In the genomic region with DNA sequence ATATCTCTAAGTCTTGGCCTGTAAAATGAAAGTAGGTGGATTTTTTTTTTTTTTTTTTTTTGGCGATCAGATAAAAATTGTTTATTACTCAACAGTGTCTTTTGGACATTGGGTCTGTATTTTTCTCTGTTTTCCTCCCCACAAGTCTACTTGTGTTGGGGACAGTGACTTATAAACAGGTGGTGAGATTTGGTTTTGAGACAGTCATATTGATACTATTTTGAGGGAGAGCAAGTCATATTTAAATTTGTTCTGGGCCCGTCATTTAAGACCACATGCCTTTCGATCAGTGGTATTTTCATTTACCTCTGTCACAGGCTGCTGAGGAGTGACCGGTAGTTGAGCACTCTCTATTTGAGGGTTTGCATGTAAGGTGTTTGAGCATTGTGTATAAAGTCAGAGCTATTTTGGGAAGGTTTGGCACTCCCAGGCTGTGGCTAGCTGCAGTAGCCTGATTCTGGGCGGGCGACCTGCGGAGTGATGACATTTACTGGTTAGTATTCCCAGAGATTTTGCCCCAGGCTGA, we compare ENCODE assay signal across 7 mouse cellular contexts. TPM values are rescaled to one million over a fixed set of nuclear protein-coding genes. Genes with fewer than 3 reads are reported as not detected.
DNase-seq lines count a peak whose midpoint lies in the region; ATAC-seq and TF ChIP-seq lines count a peak whose summit lies in the region.

No protein-coding gene starts in this region.

- TF ChIP-seq RAD21 in CH12.LX (IDR thresholded peaks at IDR 0.05; ENCODE audit: low read depth, low read length), result no peak

- no peak overlapping the region for H3K9ac ChIP-seq in CH12.LX (ENCODE audit: insufficient read depth, low read depth)
- H3K9ac ChIP-seq in forebrain, embryonic 14.5 days (ENCODE audit: low read length), result peak overlapping the region; percentile 30
- H3K9ac ChIP-seq in hindbrain, embryonic 12.5 days, result peak overlapping the region; percentile 24; the same call in 1 of the 2 replicates

- TF ChIP-seq EP300 in CH12.LX (IDR thresholded peaks at IDR 0.05; ENCODE audit: low read length), result peak; percentile 95

- TF ChIP-seq CTCF in CH12.LX (conservative IDR thresholded peaks at IDR 0.05 in 1 of 2, IDR thresholded peaks at IDR 0.05 in 1 of 2; ENCODE audit: low read depth in 2 of 2, low read length in 2 of 2), result no peak

- H3K36me3 ChIP-seq in CH12.LX (replicated peaks in 1 of 2; ENCODE audit: control insufficient read depth in 1 of 2, insufficient read depth in 1 of 2, low read length in 1 of 2), result peaks cover 0 to 13% of the 10 kb centered on the region in 2 experiments
- no peaks in the 10 kb centered on the region for H3K36me3 ChIP-seq in forebrain, embryonic 14.5 days (ENCODE audit: control insufficient read depth, insufficient read depth, low read length)
- H3K36me3 ChIP-seq in hindbrain, embryonic 12.5 days, result no peaks in the 10 kb centered on the region
- H3K36me3 ChIP-seq in myocyte (ENCODE audit: control insufficient read depth, insufficient read depth), result no peaks in the 10 kb centered on the region

- H3K27ac ChIP-seq in CH12.LX (ENCODE audit: insufficient read depth, low read depth), result no peak overlapping the region
- no peak overlapping the region for H3K27ac ChIP-seq in forebrain, embryonic 14.5 days (ENCODE audit: low read depth, low read length)
- H3K27ac ChIP-seq in hindbrain, embryonic 12.5 days, result no peak overlapping the region

- peak overlapping the region in 1 of 3 experiments; percentile 17 for H3K4me3 ChIP-seq in CH12.LX (replicated peaks in 1 of 3; ENCODE audit: low read depth in 2 of 3, low read length in 2 of 3, poor library complexity in 1 of 3)
- H3K4me3 ChIP-seq in forebrain, embryonic 14.5 days (ENCODE audit: low read depth, low read length), result peak overlapping the region; percentile 79
- peak overlapping the region; percentile 14; the same call in 1 of the 2 replicates for H3K4me3 ChIP-seq in hindbrain, embryonic 12.5 days
- H3K4me3 ChIP-seq in myocyte, result peak overlapping the region; percentile 70

- TF ChIP-seq POLR2A in CH12.LX (IDR thresholded peaks at IDR 0.05; ENCODE audit: low read depth, low read length) (no peak), myocyte (IDR thresholded peaks at IDR 0.05; ENCODE audit: insufficient read length, low read depth) (no peak)

- WGBS in forebrain, embryonic 14.5 days, result 25% methylated on average over 7 of the region's 7 CpGs
- WGBS in hindbrain, embryonic 12.5 days, result 14% methylated on average over 7 of the region's 7 CpGs

- ATAC-seq in forebrain, embryonic 14.5 days, result no peak
- ATAC-seq in hindbrain, embryonic 12.5 days (ENCODE audit: low FRiP score), result no peak
- ATAC-seq in monocyte, adult 5-6 weeks (replicated peaks; ENCODE audit: insufficient number of reproducible peaks, low FRiP score, low TSS enrichment, poor library complexity, severe bottlenecking), result no peak

- DNase-seq in CH12.LX (ENCODE audit: extremely low read depth), result peak; percentile 83
- DNase-seq in adrenal gland, postnatal 14 days, result peak; percentile 33
- DNase-seq in forebrain, embryonic 14.5 days (ENCODE audit: low spot score), result no peak
- DNase-seq in urinary bladder, postnatal 10 days (ENCODE audit: low spot score), result no peak

- H3ac ChIP-seq in myocyte (ENCODE audit: control insufficient read depth, insufficient read length), result no peak overlapping the region

- in situ Hi-C loops in CH12.LX (cut with MboI; ENCODE audit: low pct_ligation_motif_present, low pct_unique_long_range_greater_than_20kb, low sequenced_read_pairs), result no loop called here

- H3K4me2 ChIP-seq in CH12.LX (ENCODE audit: insufficient read depth, low read depth, poor library complexity, severe bottlenecking), result peak overlapping the region; percentile 95
- H3K4me2 ChIP-seq in forebrain, embryonic 14.5 days (ENCODE audit: low read length), result peak overlapping the region; percentile 75
- peak overlapping the region; percentile 57 for H3K4me2 ChIP-seq in hindbrain, embryonic 12.5 days (replicated peaks)
- peak overlapping the region; percentile 76 for H3K4me2 ChIP-seq in myocyte (ENCODE audit: low read depth)

- peaks cover 2% of the 10 kb centered on the region; the same call in 1 of the 2 replicates for H3K79me2 ChIP-seq in CH12.LX (replicated peaks; ENCODE audit: control insufficient read depth, extremely low read depth, insufficient read depth, poor library complexity, severe bottlenecking)
- H3K79me2 ChIP-seq in myocyte (ENCODE audit: control insufficient read depth, insufficient read depth), result peaks cover 49% of the 10 kb centered on the region

- H3K27me3 ChIP-seq in CH12.LX (replicated peaks), result no peaks in the 10 kb centered on the region
- H3K27me3 ChIP-seq in forebrain, embryonic 14.5 days (replicated peaks; ENCODE audit: control insufficient read depth, insufficient read depth, low read length), result no peaks in the 10 kb centered on the region
- no peaks in the 10 kb centered on the region for H3K27me3 ChIP-seq in hindbrain, embryonic 12.5 days
- H3K27me3 ChIP-seq in myocyte (ENCODE audit: control insufficient read depth, insufficient read depth, insufficient read length), result no peaks in the 10 kb centered on the region

- H3K4me1 ChIP-seq in CH12.LX (ENCODE audit: control insufficient read depth in 1 of 2, insufficient read depth in 2 of 2), result peaks cover 2 to 26% of the 10 kb centered on the region in 2 experiments
- H3K4me1 ChIP-seq in forebrain, embryonic 14.5 days (ENCODE audit: control insufficient read depth, insufficient read depth, low read length), result peaks cover 16% of the 10 kb centered on the region
- peaks cover 22% of the 10 kb centered on the region for H3K4me1 ChIP-seq in hindbrain, embryonic 12.5 days

- dilution Hi-C loops in CH12.LX (cut with MboI; ENCODE audit: extremely low pct_ligation_motif_present, extremely low pct_unique_long_range_greater_than_20kb, low sequenced_read_pairs), result no loop called here

- no peaks in the 10 kb centered on the region for H3K9me3 ChIP-seq in CH12.LX (replicated peaks; ENCODE audit: low read length)
- no peaks in the 10 kb centered on the region for H3K9me3 ChIP-seq in forebrain, embryonic 14.5 days (replicated peaks; ENCODE audit: control insufficient read depth, low read length)
- no peaks in the 10 kb centered on the region for H3K9me3 ChIP-seq in hindbrain, embryonic 12.5 days (replicated peaks)

TF ChIP-seq in CH12.LX, 34 proteins besides CTCF, POLR2A, EP300 and RAD21 (continues in another document):
- TF ChIP-seq JUN (IDR thresholded peaks at IDR 0.05; ENCODE audit: insufficient read depth, low read depth, low read length), result peak; percentile 86
- peak; percentile 65 for TF ChIP-seq ZNF384 (IDR thresholded peaks at IDR 0.05; ENCODE audit: low read depth, low read length)
- TF ChIP-seq ZC3H11A (IDR thresholded peaks at IDR 0.05; ENCODE audit: low read depth, low read length), result no peak
- peak; percentile 90 for TF ChIP-seq RCOR1 (conservative IDR thresholded peaks at IDR 0.05; ENCODE audit: low read depth, low read length)
- no peak for TF ChIP-seq POLR2AphosphoS2 (IDR thresholded peaks at IDR 0.05; ENCODE audit: low read depth, low read length)
- TF ChIP-seq ZKSCAN1 (IDR thresholded peaks at IDR 0.05; ENCODE audit: borderline replicate concordance, low read depth, low read length), result no peak
- TF ChIP-seq CHD1 (IDR thresholded peaks at IDR 0.05; ENCODE audit: low read depth, low read length), result no peak
- TF ChIP-seq USF1 (IDR thresholded peaks at IDR 0.05; ENCODE audit: low read depth, low read length), result no peak
- TF ChIP-seq HCFC1 (IDR thresholded peaks at IDR 0.05; ENCODE audit: low read depth, low read length), result no peak
- TF ChIP-seq MEF2A (IDR thresholded peaks at IDR 0.05; ENCODE audit: borderline replicate concordance, low read depth, low read length), result peak; percentile 93
- TF ChIP-seq TCF12 (IDR thresholded peaks at IDR 0.05; ENCODE audit: low read depth, low read length), result peak; percentile 86
- 0 out of 2 replicates have a peak, but pooled peaks have one; percentile 36 for TF ChIP-seq CHD2 (IDR thresholded peaks at IDR 0.05; ENCODE audit: low read length)

TF ChIP-seq in myocyte, 11 proteins besides CTCF, POLR2A, EP300 and RAD21:
- TF ChIP-seq TCF3 (IDR thresholded peaks at IDR 0.05; ENCODE audit: insufficient read length, low read depth), result no peak
- no peak for TF ChIP-seq TCF12 (IDR thresholded peaks at IDR 0.05; ENCODE audit: insufficient read depth, poor library complexity, severe bottlenecking)
- TF ChIP-seq POLR2AphosphoS2 (IDR thresholded peaks at IDR 0.05; ENCODE audit: insufficient read length, low read depth), result no peak
- TF ChIP-seq SRF (IDR thresholded peaks at IDR 0.05; ENCODE audit: control insufficient read depth, insufficient read length, low read depth), result no peak
- TF ChIP-seq MYOD1 (IDR thresholded peaks at IDR 0.05; ENCODE audit: control insufficient read depth in 1 of 3, insufficient read length in 2 of 3, low read depth in 2 of 3), result no peak
- no peak for TF ChIP-seq CEBPB (IDR thresholded peaks at IDR 0.05; ENCODE audit: insufficient read depth, poor library complexity, severe bottlenecking)
- no peak for TF ChIP-seq MYOG (IDR thresholded peaks at IDR 0.05; ENCODE audit: control insufficient read depth in 1 of 3, insufficient read depth in 1 of 3, insufficient read length in 2 of 3, low read depth in 2 of 3)
- TF ChIP-seq USF1 (IDR thresholded peaks at IDR 0.05; ENCODE audit: low read depth), result no peak
- TF ChIP-seq REST (IDR thresholded peaks at IDR 0.05; ENCODE audit: insufficient read depth, insufficient read length), result no peak

RNA-seq across cellular contexts. Expression of a gene that starts 1.5 kb away (rescaled TPM):
- total RNA-seq in CH12.LX (2012; rRNA removed) (5.5 and 7.0 TPM in 2 replicates), CH12.LX (2014; rRNA removed) (5.8 and 6.5 TPM in 2 replicates)
- polyA plus RNA-seq in CH12.LX (2012; ENCODE audit: insufficient read length, low read depth) (7.7 and 9.3 TPM in 2 replicates), myocyte (2012; fragmentation: generic; extraction: Trizol) (27.5 TPM)
- total RNA-seq in adrenal gland, postnatal 14 days (2021), result 11.9 and 23.4 TPM in 2 replicates
- polyA plus RNA-seq in forebrain, embryonic 14.5 days (2014; fragmentation: Nextera tagmentation; extraction: Ambion mirVana), result 19.5 and 27.4 TPM in 2 replicates
- polyA plus RNA-seq in hindbrain, embryonic 12.5 days (2016; fragmentation: Nextera tagmentation; extraction: Ambion mirVana), result 45.0 and 47.3 TPM in 2 replicates
- 5.6 to 15.3 TPM (median 10.2 TPM) in 3 replicates for total RNA-seq in monocyte, adult 5-6 weeks (2017)

RNA-seq across cellular contexts. Expression of a gene that starts 21.9 kb away (rescaled TPM):
- not detected in 2 replicates for total RNA-seq in CH12.LX (2012; rRNA removed)
- total RNA-seq in CH12.LX (2014; rRNA removed), result not detected in 2 replicates
- not detected in 2 replicates for polyA plus RNA-seq in CH12.LX (2012; ENCODE audit: insufficient read length, low read depth)
- 0.63 and 2.0 TPM in 2 replicates for total RNA-seq in adrenal gland, postnatal 14 days (2021)
- not detected in 2 replicates for polyA plus RNA-seq in forebrain, embryonic 14.5 days (2014; fragmentation: Nextera tagmentation; extraction: Ambion mirVana)
- 0.22 TPM in 1 of 2 replicates, not detected in the other for polyA plus RNA-seq in hindbrain, embryonic 12.5 days (2016; fragmentation: Nextera tagmentation; extraction: Ambion mirVana)
- polyA plus RNA-seq in myocyte (2012; fragmentation: generic; extraction: Trizol), result not detected
- not detected in 3 replicates for total RNA-seq in monocyte, adult 5-6 weeks (2017)

Comparison
In these comparisons a context has a peak if more than half of its experiments do, and no peak if none do; other contexts are left out.
1. DNase-seq: peak in CH12.LX (single experiment) and adrenal gland, postnatal 14 days (single experiment); none in forebrain, embryonic 14.5 days (single experiment) and urinary bladder, postnatal 10 days (single experiment).
2. Peak in every context shown above with its lines, with median percentiles within 50 percentile points of each other: H3K4me2 ChIP-seq.